Mouse (Mus musculus) small intestine, adult 2 months (tissue): Measurements from ENCODE around the gene H2-T24. TPM values are rescaled to one million over a fixed set of nuclear protein-coding genes. Genes with fewer than 3 reads are reported as not detected.
"Not testable (repeated sequence)": the region's sequence is repeated elsewhere in the genome, so short reads cannot be mapped to it uniquely, and the experiment has no call there.

Experiments
- H3K27ac ChIP-seq: fragments of 200-500 bp; 2 replicates; pipeline ENCODE4 v1.5.1; 2012; ENCODE audit warnings: low read depth, low read length, control low read depth, inconsistent platforms; ENCODE audit not compliant: insufficient read depth
- H3K27me3 ChIP-seq: fragments of 200-500 bp; 2 replicates; pipeline ENCODE4 v1.6.1; 2012; ENCODE audit warnings: mild to moderate bottlenecking, moderate library complexity, low read length, inconsistent platforms; ENCODE audit not compliant: control insufficient read depth, insufficient read depth
- H3K36me3 ChIP-seq: fragments of 200-500 bp; 2 replicates; pipeline ENCODE4 v1.6.1; 2012; ENCODE audit warnings: mild to moderate bottlenecking, low read length, control low read depth, inconsistent platforms; ENCODE audit not compliant: control insufficient read depth, insufficient read depth
- H3K4me1 ChIP-seq: fragments of 200-500 bp; 2 replicates; pipeline ENCODE4 v1.6.1; 2012; ENCODE audit warnings: low read length, inconsistent platforms, mixed read lengths; ENCODE audit not compliant: control insufficient read depth, insufficient read depth, insufficient read length
- H3K4me3 ChIP-seq: fragments of 200-500 bp; 2 replicates; pipeline ENCODE4 v1.5.1; 2012; ENCODE audit warnings: low read depth, mild to moderate bottlenecking, control low read depth, inconsistent platforms, low read length, moderate library complexity
- CTCF ChIP-seq: fragments of 200-500 bp; IDR thresholded peaks from 2 replicates; pipeline ENCODE4 v1.5.1; 2012; ENCODE audit warnings: low read depth, mild to moderate bottlenecking, control low read depth, inconsistent platforms, low read length, moderate library complexity, mixed read lengths; ENCODE audit not compliant: insufficient replicate concordance, insufficient read length; ENCODE audit errors: extremely low read depth
- POLR2A ChIP-seq: fragments of 200-500 bp; IDR thresholded peaks from 2 replicates; pipeline ENCODE4 v1.6.1; 2012; ENCODE audit warnings: low read depth, mild to moderate bottlenecking, control low read depth, inconsistent platforms, low read length, moderate library complexity
- WGBS: fragments of 180-500 bp; shearing (Covaris S2); methylation state at CpG from one replicate; pipeline ENCODE4 v1.1.7; 2018; 5-methylcytosine and 5-hydroxymethylcytosine counted together
- polyA plus RNA-seq: library from polyadenylated mRNA; depleted of rRNA; stranded (reverse); fragments of >200 nt; gene quantifications from 2 replicates; pipeline ENCODE4 v1.2.3, GENCODE M21; 2012

Gene H2-T24
- polyA plus RNA-seq, 1 experiment: 5.4 TPM

- peak; percentile 50; the same call in 1 of the 2 replicates for TF ChIP-seq CTCF
- H3K4me3 ChIP-seq, H3K27me3 ChIP-seq, H3K4me1 ChIP-seq: not testable (repeated sequence)
- H3K27ac ChIP-seq: peak overlapping the region; percentile 50
- H3K36me3 ChIP-seq: peaks cover 14% of the 10 kb centered on the region
- 12% methylated on average over 3 of the region's 3 CpGs for WGBS
Measured at GRCm38 (mm10) chr17:36035010-36035638, 14.8 kb upstream of the H2-T24 start.

- not testable (repeated sequence) for H3K4me3 ChIP-seq, H3K4me1 ChIP-seq, H3K27me3 ChIP-seq
- Histone ChIP-seq H3K36me3 (peaks cover 16% of the 10 kb centered on the region), H3K27ac (peak overlapping the region; percentile 50)
- WGBS: 48% methylated on average over 3 of the region's 3 CpGs
Measured at GRCm38 (mm10) chr17:36034524-36034923, 14.2 kb upstream of the H2-T24 start.

- Histone ChIP-seq H3K27ac (peak within 1 kb of the TSS; percentile 78), H3K36me3 (peaks cover 13% of the 10 kb centered on the region), H3K4me3 (peak within 1 kb of the TSS; percentile 72)
- H3K4me1 ChIP-seq, H3K27me3 ChIP-seq: not testable (repeated sequence)
- under 1% methylated on average over 25 of the region's 25 CpGs for WGBS
- peak; percentile 90 for TF ChIP-seq POLR2A
Measured at GRCm38 (mm10) chr17:36032351-36032875, 12.1 kb upstream of the H2-T24 start, which contains the start of gene H2-T23. H2-T23 (minus strand) TSS chr17:36032855.

- 1% methylated on average over 40 of the region's 40 CpGs for WGBS
- peak; percentile 64; the same call in 1 of the 2 replicates for TF ChIP-seq CTCF
- not testable (repeated sequence) for H3K4me1 ChIP-seq, H3K27me3 ChIP-seq
- peaks cover 11% of the 10 kb centered on the region for H3K36me3 ChIP-seq
- peak overlapping the region; percentile 72 for H3K4me3 ChIP-seq
- peak overlapping the region; percentile 78 for H3K27ac ChIP-seq
Measured at GRCm38 (mm10) chr17:36031583-36032331, 11.4 kb upstream of the H2-T24 start.

GRCm38 (mm10) chr17:36030703-36031582 is 10.6 kb upstream of the H2-T24 start:
- peak overlapping the region; percentile 20; the same call in 1 of the 2 replicates for H3K27ac ChIP-seq
- WGBS: 69% methylated on average over 8 of the region's 8 CpGs
- H3K27me3 ChIP-seq, H3K4me1 ChIP-seq, H3K36me3 ChIP-seq: not testable (repeated sequence)
- peak overlapping the region; percentile 72 for H3K4me3 ChIP-seq

- H3K4me3 ChIP-seq: peak overlapping the region; percentile 72; the same call in 1 of the 2 replicates
- H3K36me3 ChIP-seq, H3K27me3 ChIP-seq, H3K4me1 ChIP-seq, H3K27ac ChIP-seq: not testable (repeated sequence)
- WGBS: 73% methylated on average over 4 of the region's 4 CpGs
Measured at GRCm38 (mm10) chr17:36030046-36030702, 9.8 kb upstream of the H2-T24 start.

GRCm38 (mm10) chr17:36028879-36029619 is 8.7 kb upstream of the H2-T24 start:
- peaks cover 6% of the 10 kb centered on the region for H3K4me1 ChIP-seq
- peaks cover 9% of the 10 kb centered on the region for H3K36me3 ChIP-seq
- H3K27me3 ChIP-seq: no peaks in the 10 kb centered on the region
- no peak overlapping the region for H3K4me3 ChIP-seq
- 90% methylated on average over 7 of the region's 7 CpGs for WGBS
- no peak overlapping the region for H3K27ac ChIP-seq
- TF ChIP-seq POLR2A: no peak
- TF ChIP-seq CTCF: no peak
